Mouse (Mus musculus) CH12.LX (cell line): ENCODE measurements at regions not wholly inside any gene's neighbourhood (a gene's known extent, or its start where the extent isn't known, plus 50 kb on each side); places are given as distances from the start of the nearest gene placed in this dataset.

ENCODE experiments used
- DNase-seq: peaks from one replicate; pipeline ENCODE4 v3.0.0-alpha.2; 2013; ENCODE audit errors: extremely low read depth
- H3K27ac ChIP-seq: 2 replicates; pipeline ENCODE4 v1.5.1; 2012; ENCODE audit warnings: low read depth, mild to moderate bottlenecking, control low read depth, moderate library complexity; ENCODE audit not compliant: insufficient read depth
- H3K27me3 ChIP-seq: replicated peaks from 2 replicates; pipeline ENCODE3; 2012; ENCODE audit warnings: inconsistent platforms
- H3K36me3 ChIP-seq, 2 experiments: replicated peaks in 1 of 2; 2 replicates each; pipeline versions ENCODE3 to v1.6.1; 2012; ENCODE audit warnings: inconsistent platforms in 1 of 2, low read length in 1 of 2, mild to moderate bottlenecking in 1 of 2, mixed read lengths in 1 of 2, moderate library complexity in 1 of 2; ENCODE audit not compliant: control insufficient read depth in 1 of 2, insufficient read depth in 1 of 2
- H3K4me1 ChIP-seq, 2 experiments: 2 replicates each; pipeline ENCODE4 v1.6.1; 2012; ENCODE audit warnings: inconsistent platforms in 1 of 2, moderate library complexity in 1 of 2; ENCODE audit not compliant: insufficient read depth in 2 of 2, control insufficient read depth in 1 of 2
- H3K4me2 ChIP-seq: 2 replicates; pipeline ENCODE4 v1.6.1; 2012; ENCODE audit warnings: low read depth, mild to moderate bottlenecking, control low read depth; ENCODE audit not compliant: poor library complexity, insufficient read depth, severe bottlenecking
- H3K4me3 ChIP-seq, 3 experiments: fragments of 150-350 bp in 1 of 3; sonication (generic) in 1 of 3; replicated peaks in 1 of 3; 2 replicates each; pipeline versions ENCODE3 to v1.5.1; 2011 to 2012; ENCODE audit warnings: low read depth in 2 of 3, low read length in 2 of 3, mild to moderate bottlenecking in 2 of 3, moderate library complexity in 2 of 3, control low read depth in 1 of 3, improper control_type of control experiment in 1 of 3, inconsistent platforms in 1 of 3, mixed read lengths in 1 of 3; ENCODE audit not compliant: poor library complexity in 1 of 3
- H3K79me2 ChIP-seq: replicated peaks from 2 replicates; pipeline ENCODE4 v1.6.1; 2012; ENCODE audit warnings: mild to moderate bottlenecking, moderate library complexity; ENCODE audit not compliant: control insufficient read depth, poor library complexity, insufficient read depth, severe bottlenecking; ENCODE audit errors: extremely low read depth
- H3K9ac ChIP-seq: 2 replicates; pipeline ENCODE4 v1.6.1; 2012; ENCODE audit warnings: low read depth, mild to moderate bottlenecking, control low read depth, moderate library complexity; ENCODE audit not compliant: insufficient read depth
- H3K9me3 ChIP-seq: replicated peaks from 2 replicates; pipeline ENCODE3; 2012; ENCODE audit warnings: low read length, inconsistent platforms, mixed read lengths
- CHD1 ChIP-seq: IDR thresholded peaks from 2 replicates; pipeline ENCODE4 v1.6.1; 2012; ENCODE audit warnings: low read depth, low read length, improper control_type of control experiment, inconsistent platforms
- CHD2 ChIP-seq: IDR thresholded peaks from 2 replicates; pipeline ENCODE4 v1.6.1; 2011; ENCODE audit warnings: low read length, improper control_type of control experiment
- E2F4 ChIP-seq: IDR thresholded peaks from 2 replicates; pipeline ENCODE4 v1.6.1; 2011; ENCODE audit warnings: low read depth, low read length, improper control_type of control experiment; ENCODE audit not compliant: insufficient replicate concordance
- ELF1 ChIP-seq: IDR thresholded peaks from 2 replicates; pipeline ENCODE4 v1.6.1; 2014; ENCODE audit warnings: low read depth, mild to moderate bottlenecking, inconsistent platforms, low read length, improper control_type of control experiment
- EP300 ChIP-seq: IDR thresholded peaks from 2 replicates; pipeline ENCODE4 v1.6.1; 2011; ENCODE audit warnings: low read length, improper control_type of control experiment
- ETS1 ChIP-seq: conservative IDR thresholded peaks from 2 replicates; pipeline ENCODE4 v1.6.1; 2012; ENCODE audit warnings: low read depth, mild to moderate bottlenecking, inconsistent platforms, low read length, improper control_type of control experiment, moderate library complexity
- GABPA ChIP-seq: IDR thresholded peaks from 2 replicates; pipeline ENCODE4 v1.6.1; 2012; ENCODE audit warnings: low read depth, low read length, improper control_type of control experiment, inconsistent platforms; ENCODE audit not compliant: insufficient replicate concordance
- HCFC1 ChIP-seq: IDR thresholded peaks from 2 replicates; pipeline ENCODE4 v1.6.1; 2012; ENCODE audit warnings: low read depth, mild to moderate bottlenecking, inconsistent platforms, low read length, improper control_type of control experiment
- IRF4 ChIP-seq: IDR thresholded peaks from 2 replicates; pipeline ENCODE4 v1.6.1; 2014; ENCODE audit warnings: low read depth, mild to moderate bottlenecking, inconsistent platforms, low read length, improper control_type of control experiment
- JUN ChIP-seq: IDR thresholded peaks from 2 replicates; pipeline ENCODE4 v1.6.1; 2011; ENCODE audit warnings: low read depth, mild to moderate bottlenecking, low read length, improper control_type of control experiment, moderate library complexity; ENCODE audit not compliant: insufficient read depth
- JUND ChIP-seq: conservative IDR thresholded peaks from 2 replicates; pipeline ENCODE4 v1.6.1; 2011; ENCODE audit warnings: low read depth, low read length, improper control_type of control experiment
- MAFK ChIP-seq: IDR thresholded peaks from 2 replicates; pipeline ENCODE4 v1.6.1; 2011; ENCODE audit warnings: low read length, improper control_type of control experiment; ENCODE audit not compliant: insufficient replicate concordance
- MAX ChIP-seq: IDR thresholded peaks from 2 replicates; pipeline ENCODE4 v1.6.1; 2011; ENCODE audit warnings: low read length, improper control_type of control experiment
- NELFE ChIP-seq: IDR thresholded peaks from 2 replicates; pipeline ENCODE4 v1.6.1; 2011; ENCODE audit warnings: low read depth, low read length, improper control_type of control experiment
- NRF1 ChIP-seq: IDR thresholded peaks from 2 replicates; pipeline ENCODE4 v1.6.1; 2014; ENCODE audit warnings: low read depth, mild to moderate bottlenecking, inconsistent platforms, low read length, improper control_type of control experiment, moderate library complexity
- PAX5 ChIP-seq: IDR thresholded peaks from 2 replicates; pipeline ENCODE4 v1.6.1; 2012; ENCODE audit warnings: low read length, inconsistent platforms, mixed read lengths
- POLR2A ChIP-seq: IDR thresholded peaks from 2 replicates; pipeline ENCODE4 v1.6.1; 2011; ENCODE audit warnings: low read depth, mild to moderate bottlenecking, improper control_type of control experiment, low read length
- RAD21 ChIP-seq: IDR thresholded peaks from 2 replicates; pipeline ENCODE4 v1.6.1; 2011; ENCODE audit warnings: low read depth, mild to moderate bottlenecking, low read length, improper control_type of control experiment, moderate library complexity
- RCOR1 ChIP-seq: conservative IDR thresholded peaks from 2 replicates; pipeline ENCODE4 v1.6.1; 2012; ENCODE audit warnings: low read depth, mild to moderate bottlenecking, inconsistent platforms, low read length, improper control_type of control experiment
- SIN3A ChIP-seq: IDR thresholded peaks from 2 replicates; pipeline ENCODE4 v1.6.1; 2012; ENCODE audit warnings: low read length, improper control_type of control experiment, inconsistent platforms
- TBP ChIP-seq: conservative IDR thresholded peaks from 2 replicates; pipeline ENCODE4 v1.6.1; 2011; ENCODE audit warnings: low read depth, low read length, improper control_type of control experiment
- TCF12 ChIP-seq: IDR thresholded peaks from 2 replicates; pipeline ENCODE4 v1.6.1; 2014; ENCODE audit warnings: low read depth, mild to moderate bottlenecking, inconsistent platforms, low read length, improper control_type of control experiment
- USF2 ChIP-seq: conservative IDR thresholded peaks from 2 replicates; pipeline ENCODE4 v1.6.1; 2011; ENCODE audit warnings: low read depth, low read length, improper control_type of control experiment
- ZC3H11A ChIP-seq: IDR thresholded peaks from 2 replicates; pipeline ENCODE4 v1.6.1; 2012; ENCODE audit warnings: low read depth, mild to moderate bottlenecking, inconsistent platforms, low read length, improper control_type of control experiment
- ZKSCAN1 ChIP-seq: IDR thresholded peaks from 2 replicates; pipeline ENCODE4 v1.6.1; 2012; ENCODE audit warnings: low read depth, inconsistent platforms, low read length, improper control_type of control experiment, borderline replicate concordance
- ZNF384 ChIP-seq: IDR thresholded peaks from 2 replicates; pipeline ENCODE4 v1.6.1; 2012; ENCODE audit warnings: low read depth, low read length, improper control_type of control experiment, inconsistent platforms
- dilution Hi-C: fragments of 300-500 bp; cut with MboI; formaldehyde crosslinking; loops from 2 replicates; pipeline ENCODE4 v1.14.3; 2020; ENCODE audit warnings: low sequenced_read_pairs; ENCODE audit not compliant: extremely low pct_unique_long_range_greater_than_20kb, extremely low pct_ligation_motif_present
- in situ Hi-C: fragments of 300-500 bp; cut with MboI; formaldehyde crosslinking; loops from 3 replicates; pipeline ENCODE4 v1.14.3; 2019; ENCODE audit warnings: low sequenced_read_pairs, low pct_ligation_motif_present, low pct_unique_long_range_greater_than_20kb, mixed read lengths

GRCm38 (mm10) chr12:71506716-71507115 lies 197.0 kb downstream of the Dact1 start:
- no peaks in the 10 kb centered on the region for H3K27me3 ChIP-seq
- no peak overlapping the region for H3K4me3 ChIP-seq
- H3K9me3 ChIP-seq, result no peaks in the 10 kb centered on the region
- in situ Hi-C loops, result no loop called here
- H3K4me1 ChIP-seq, result no peaks in the 10 kb centered on the region
- H3K9ac ChIP-seq, result no peak overlapping the region
- TF ChIP-seq JUN (no peak), NELFE (no peak), GABPA (no peak), RCOR1 (no peak), TBP (no peak), CHD2 (no peak), ELF1 (no peak), EP300 (no peak), TCF12 (no peak), ZKSCAN1 (no peak), USF2 (no peak), POLR2A (no peak), ETS1 (no peak), IRF4 (no peak), RAD21 (no peak), E2F4 (no peak)
- TF ChIP-seq, all 38 proteins: peak for 0
- H3K4me2 ChIP-seq, result no peak overlapping the region
- dilution Hi-C loops, result no loop called here
- DNase-seq, result no peak
- H3K36me3 ChIP-seq, result no peaks in the 10 kb centered on the region
- no peaks in the 10 kb centered on the region for H3K79me2 ChIP-seq
- no peak overlapping the region for H3K27ac ChIP-seq

GRCm38 (mm10) chr12:71512915-71513612 lies 203.4 kb downstream of the Dact1 start:
- H3K4me3 ChIP-seq, result no peak overlapping the region
- H3K4me2 ChIP-seq, result no peak overlapping the region
- no peaks in the 10 kb centered on the region for H3K9me3 ChIP-seq
- no peaks in the 10 kb centered on the region for H3K4me1 ChIP-seq
- H3K9ac ChIP-seq, result no peak overlapping the region
- no peak overlapping the region for H3K27ac ChIP-seq
- DNase-seq, result no peak
- TF ChIP-seq ZC3H11A (no peak), ZNF384 (no peak), PAX5 (no peak), MAX (no peak), MAFK (no peak), E2F4 (no peak), NRF1 (no peak), SIN3A (no peak), GABPA (no peak), JUND (no peak), CHD1 (no peak), HCFC1 (no peak), POLR2A (no peak), EP300 (no peak)
- no peaks in the 10 kb centered on the region for H3K36me3 ChIP-seq
- dilution Hi-C loops, result no loop called here
- H3K27me3 ChIP-seq, result no peaks in the 10 kb centered on the region
- in situ Hi-C loops, result no loop called here
- H3K79me2 ChIP-seq, result no peaks in the 10 kb centered on the region
